Mouse (Mus musculus) inflammation-experienced regulatory T-cells, adult 6 months (primary cell): ENCODE measurements around the gene Crygc. TPM values are rescaled to one million over a fixed set of nuclear protein-coding genes. Genes with fewer than 3 reads are reported as not detected.

ENCODE experiments used
- ATAC-seq: one replicate; pipeline ENCODE4 v1.8.0; 2017
- polyA plus RNA-seq, 3 experiments: library from polyadenylated mRNA; unstranded; fragments of 100-300 nt; shearing (Covaris generic); gene quantifications; one replicate each; pipeline ENCODE4 v1.2.1; 2017

Gene Crygc
- polyA plus RNA-seq, result not detected

GRCm38 (mm10) chr1:65073589-65073988 lies at the start of gene Crygc:
TSS of gene Crygc (minus strand) at chr1:65073689.
- ATAC-seq, result no peak

- ATAC-seq, result no peak
These were observed 49.3 kb upstream of the Crygc start, which contains the start of gene D630023F18Rik for GRCm38 (mm10) chr1:65122574-65123372. TSS of gene D630023F18Rik (minus strand) at chr1:65123214.

GRCm38 (mm10) chr1:65119438-65119837 lies 45.9 kb upstream of the Crygc start, which contains the start of gene Gm28845:
TSS of gene Gm28845 (minus strand) at chr1:65119558.
- no peak for ATAC-seq

GRCm38 (mm10) chr1:65118150-65118913 lies 44.8 kb upstream of the Crygc start:
- ATAC-seq, result no peak

DNA sequence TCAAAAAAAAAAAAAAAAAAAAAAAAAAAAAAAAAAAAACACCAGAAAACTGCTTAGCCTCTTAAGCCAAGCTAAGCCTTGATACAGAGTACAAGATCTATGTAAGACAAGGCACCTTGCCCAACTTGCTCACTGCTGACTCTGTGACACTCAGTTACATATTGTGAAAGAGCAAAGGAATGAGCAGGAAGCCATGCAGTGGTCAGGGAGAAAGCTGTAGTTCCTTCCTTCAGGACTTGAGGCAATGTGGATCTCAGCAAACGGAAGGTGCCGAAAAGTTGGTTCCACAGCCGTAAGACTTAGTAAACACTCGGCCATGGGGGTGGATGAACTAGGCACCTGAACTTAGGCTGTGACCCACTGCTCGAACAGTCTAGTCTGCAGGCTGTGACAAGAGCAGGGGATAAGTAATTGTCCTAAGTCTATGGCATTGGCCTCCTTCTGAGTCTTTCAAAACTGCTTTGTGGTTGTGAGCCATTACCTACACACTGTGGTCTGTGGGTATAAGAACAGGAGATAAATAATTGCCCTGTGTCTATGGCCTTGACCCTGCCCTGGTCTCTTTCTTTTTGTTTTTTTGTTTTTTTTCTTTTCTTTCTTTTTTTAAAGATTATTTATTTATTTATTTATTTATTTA lies 40.2 kb upstream of the Crygc start:
- ATAC-seq, result no peak

DNA sequence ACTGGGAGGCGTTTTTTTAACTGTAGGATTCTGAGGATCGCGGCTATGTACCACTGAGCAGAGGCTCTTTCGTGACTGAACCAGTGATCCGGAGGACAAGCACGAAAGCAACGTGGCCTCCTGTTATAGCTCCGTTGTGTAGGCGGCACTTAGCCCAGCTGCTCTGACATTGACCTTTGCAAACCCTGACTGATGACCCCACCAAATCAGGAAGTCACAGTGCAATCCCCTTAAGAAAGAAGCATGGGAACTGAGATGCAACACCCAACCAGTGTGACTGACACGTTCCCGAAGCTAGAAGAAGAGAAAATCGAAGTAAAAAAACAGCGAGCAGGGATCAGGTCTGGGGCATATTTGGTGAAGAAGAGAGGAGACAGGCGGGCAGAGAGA lies 39.3 kb upstream of the Crygc start:
- ATAC-seq, result no peak

DNA sequence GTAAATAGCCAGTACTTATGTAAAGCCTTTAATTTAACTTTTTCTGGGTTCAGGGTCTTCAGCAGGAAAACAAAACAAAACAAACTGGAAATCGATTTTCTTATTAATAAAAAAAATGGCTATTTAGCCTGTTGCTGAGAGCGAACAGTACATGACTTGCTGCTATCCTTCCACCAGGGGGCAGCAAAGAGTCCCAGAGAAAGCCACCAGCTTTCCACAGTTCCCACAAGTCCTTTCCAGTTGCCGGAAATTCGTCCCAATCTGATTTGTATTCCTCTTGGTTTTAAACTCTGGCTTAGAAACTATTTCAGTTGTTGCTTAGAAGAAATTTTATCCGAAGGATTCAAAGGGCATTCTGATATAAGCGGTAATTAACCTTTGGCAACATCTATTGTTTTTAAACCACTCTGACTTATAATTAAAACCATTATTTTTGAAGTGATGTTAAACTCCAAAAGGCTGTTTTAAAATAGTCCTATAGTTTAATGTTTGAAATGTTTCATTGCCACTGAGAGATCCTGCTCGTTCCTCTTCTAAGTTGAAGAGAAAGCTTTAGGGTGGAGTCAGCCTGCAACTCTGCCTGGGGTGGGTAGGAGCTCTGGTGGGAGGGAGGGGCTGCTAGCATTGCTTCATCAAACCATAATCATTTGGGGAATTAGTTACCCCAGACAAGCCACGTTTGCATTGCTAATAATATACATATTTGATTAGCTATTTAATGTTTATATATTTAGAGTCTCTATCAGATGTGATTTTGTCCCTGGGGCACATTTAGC lies 38.7 kb upstream of the Crygc start:
- no peak for ATAC-seq

DNA sequence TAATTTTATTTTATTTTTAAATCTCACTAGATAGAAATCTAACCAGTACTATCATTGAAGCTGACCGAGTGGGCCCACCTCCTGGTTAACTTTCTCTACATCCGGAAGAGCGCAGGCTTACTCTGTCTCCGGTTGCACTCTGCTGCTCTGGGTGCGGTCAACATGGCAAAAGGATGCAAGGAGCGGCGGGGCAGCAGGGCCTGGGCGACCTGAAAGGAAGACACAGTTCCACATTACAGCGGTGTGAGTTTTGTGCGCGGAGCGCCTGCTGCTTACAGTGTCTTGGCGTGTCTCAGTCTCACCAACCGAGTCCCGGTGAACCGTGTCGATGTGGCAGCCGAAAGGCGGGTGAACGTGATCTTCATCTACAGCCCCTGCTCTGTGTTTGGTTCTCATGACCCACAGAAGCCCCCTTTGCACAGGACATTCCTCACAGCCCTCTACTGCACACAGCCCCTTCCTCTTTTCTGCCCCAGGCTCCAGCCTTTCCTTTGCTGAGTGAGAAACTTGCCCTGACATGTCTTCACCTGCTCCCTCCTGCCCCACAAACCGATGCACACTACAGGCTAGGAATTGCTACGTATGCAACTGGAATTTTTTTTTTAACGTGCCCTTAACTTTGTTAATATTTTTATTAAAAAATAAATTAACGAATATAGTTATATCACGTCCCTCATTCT lies 36.4 kb upstream of the Crygc start:
- ATAC-seq, result no peak

DNA sequence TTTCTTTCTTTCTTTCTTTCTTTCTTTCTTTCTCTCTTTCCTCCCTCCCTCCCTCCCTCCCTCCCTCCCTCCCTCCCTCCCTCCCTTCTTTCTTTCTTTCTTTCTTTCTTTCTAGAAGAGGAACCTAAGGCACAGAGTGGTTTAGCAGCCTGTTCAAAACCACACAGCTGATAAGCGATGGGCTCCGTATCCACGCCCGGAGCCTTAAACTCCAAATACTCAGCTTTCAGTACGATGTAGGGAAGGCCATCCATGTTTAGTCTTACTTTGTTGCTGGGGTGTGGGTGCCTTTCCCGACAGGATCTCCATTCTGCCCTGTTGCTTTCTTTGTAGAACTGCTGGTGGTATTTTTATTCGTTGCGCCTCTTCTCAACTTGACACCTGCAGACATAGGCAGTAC lies 35.7 kb upstream of the Crygc start:
- no peak for ATAC-seq

DNA sequence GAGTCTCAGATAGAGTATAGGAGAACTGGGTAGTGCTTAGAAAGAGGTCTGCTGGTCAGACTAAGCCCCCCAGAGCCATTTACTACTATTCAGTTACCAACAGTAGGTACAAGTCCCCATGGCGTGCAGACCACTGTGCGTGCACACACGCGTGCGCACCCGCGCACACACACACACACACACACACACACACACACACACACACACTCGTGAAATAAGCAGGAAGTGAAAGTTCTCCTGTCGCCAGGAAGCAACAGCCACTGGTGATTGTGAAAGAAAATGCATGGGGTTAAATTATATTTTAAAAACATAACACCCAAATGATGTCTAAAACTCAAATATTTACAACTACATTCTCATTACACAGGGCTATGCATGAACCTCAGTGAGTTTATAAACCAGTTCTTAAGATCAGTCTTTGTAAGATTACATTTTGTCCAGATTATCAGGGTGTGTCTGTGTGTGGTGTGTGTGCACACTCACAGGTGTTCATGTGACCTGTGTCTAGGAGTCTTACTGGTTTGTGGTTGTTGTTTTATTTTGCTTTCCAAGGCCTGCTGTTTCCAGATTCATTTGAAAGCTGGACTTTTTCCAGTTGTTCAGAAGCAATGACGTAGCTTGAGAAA lies 34.3 kb upstream of the Crygc start:
- no peak for ATAC-seq

DNA sequence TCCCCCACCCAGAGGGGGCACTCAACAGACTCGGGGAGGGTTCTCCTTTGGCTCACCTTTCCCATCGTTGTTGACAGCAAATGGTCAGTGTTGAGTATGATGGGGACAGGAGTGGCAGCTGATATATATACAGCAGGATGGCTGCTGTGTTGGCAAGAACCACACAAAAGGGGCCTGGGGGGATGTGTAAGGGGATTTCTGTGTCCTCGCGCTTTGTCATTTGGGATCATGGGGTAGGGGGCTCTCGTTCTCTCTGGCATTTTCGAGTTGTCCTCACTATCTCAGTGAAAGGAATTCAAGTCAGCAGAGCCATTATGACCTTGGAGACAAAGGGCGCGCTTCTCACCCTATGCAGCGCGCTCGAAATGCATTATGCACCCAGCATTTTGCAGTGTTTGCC lies 29.8 kb upstream of the Crygc start, which contains the start of gene Cryga:
Cryga (minus strand) TSS at position 101 of the 400 bp plus-strand sequence.
- ATAC-seq, result no peak

DNA sequence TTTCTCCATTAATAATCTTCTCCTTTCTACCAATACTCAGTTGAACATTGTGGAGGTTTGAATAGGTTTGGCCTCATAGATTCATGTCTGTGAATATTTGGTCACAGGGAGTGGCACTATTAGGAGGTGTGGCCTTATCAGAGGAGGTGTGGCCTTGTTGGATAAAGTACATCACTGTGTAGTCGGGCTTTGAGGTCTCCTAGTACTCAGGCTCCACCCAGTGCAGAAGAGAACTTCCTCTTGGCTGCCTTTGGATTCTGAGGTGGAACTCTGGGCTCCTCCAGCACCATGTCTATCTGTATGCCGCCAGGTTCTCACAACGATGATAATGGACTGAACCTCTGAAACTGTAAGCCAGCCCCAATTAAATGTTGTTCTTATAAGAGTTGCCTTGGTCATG lies 23.5 kb upstream of the Crygc start:
- no peak for ATAC-seq

DNA sequence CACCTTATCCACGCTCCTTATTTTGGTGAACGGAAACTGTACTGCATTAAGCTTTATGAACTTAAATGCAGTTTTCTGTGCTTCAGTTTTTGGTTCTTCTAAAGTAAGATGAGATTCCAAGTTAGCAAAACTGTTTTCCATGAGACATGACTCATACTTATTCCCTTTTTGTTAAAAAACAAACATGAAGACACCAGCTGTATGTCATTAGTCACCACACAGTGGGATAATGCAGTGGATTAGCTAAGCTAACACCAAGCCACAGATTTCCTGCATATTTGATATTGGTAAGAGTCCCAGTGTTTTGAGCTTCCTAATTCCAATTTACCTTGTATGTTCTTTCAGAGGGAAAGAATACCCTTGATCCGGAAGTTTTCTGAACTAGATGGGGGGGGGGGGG lies 18.1 kb upstream of the Crygc start:
- ATAC-seq, result no peak

GRCm38 (mm10) chr1:65090370-65090769 lies 16.9 kb upstream of the Crygc start:
- no peak for ATAC-seq

GRCm38 (mm10) chr1:65088567-65089356 lies 15.3 kb upstream of the Crygc start:
- ATAC-seq, result no peak

- ATAC-seq, result no peak
These were observed 8.7 kb upstream of the Crygc start, which contains the start of gene Crygb for GRCm38 (mm10) chr1:65082188-65082587. TSS of gene Crygb (minus strand) at chr1:65082288.

DNA sequence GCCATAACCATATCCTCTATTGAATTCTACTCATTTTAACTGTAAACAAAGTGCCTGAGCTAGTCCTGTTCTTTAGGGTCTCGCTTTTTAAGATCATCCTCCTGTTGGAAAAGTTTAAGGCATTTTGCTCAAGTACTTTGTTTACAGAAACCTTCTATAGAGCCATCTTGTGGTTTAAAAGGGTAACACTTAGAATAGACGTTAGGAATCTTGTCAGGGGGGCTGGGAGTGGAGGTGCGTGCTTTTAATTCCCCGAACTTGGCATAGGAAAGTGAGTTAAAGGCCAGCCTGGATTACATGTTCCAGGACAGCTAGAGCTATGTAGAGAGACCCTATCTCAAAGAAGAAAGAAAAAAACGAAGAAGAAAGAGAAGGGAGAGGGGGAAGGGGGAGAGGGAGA lies 2.1 kb upstream of the Crygc start:
- ATAC-seq, result no peak

DNA sequence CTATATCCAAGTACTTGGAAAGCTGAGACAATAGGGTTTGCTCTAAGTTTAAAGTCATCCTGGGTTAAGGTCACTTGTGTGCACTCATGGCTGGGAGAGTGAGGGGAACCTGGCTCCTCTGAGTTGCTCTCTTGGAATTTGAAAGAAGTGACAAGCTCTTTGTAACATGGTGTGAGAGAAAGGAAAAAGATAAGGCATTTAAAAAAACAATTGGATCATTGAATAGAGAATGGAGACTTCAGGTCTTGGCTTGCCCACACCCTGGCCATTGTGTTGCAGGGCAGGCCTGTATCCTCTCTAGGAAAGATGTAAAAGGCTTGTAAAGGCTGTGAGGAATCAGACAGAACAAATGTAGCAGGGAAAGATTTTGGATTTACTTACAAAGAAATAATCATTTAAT lies 5.6 kb downstream of the Crygc start:
- ATAC-seq, result no peak

DNA sequence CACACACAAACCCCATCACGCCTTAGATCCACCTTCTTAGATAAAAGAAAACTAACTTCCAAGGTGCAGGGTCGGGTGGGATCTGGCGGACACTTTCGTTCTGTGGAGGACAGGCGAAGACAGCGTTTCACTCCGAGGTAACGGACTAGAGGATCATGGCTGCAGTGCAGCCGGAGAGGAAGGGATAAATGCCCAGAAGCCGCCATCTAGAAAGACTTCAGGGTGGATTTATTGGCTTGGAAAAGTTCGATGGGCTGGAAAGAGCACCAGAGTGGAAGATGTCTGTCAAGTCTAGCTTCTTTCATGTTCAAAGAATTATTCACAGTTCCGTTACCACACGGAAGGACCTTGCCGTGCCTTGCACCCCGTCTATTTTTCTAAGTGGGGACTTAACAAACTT lies 9.3 kb downstream of the Crygc start:
- no peak for ATAC-seq

GRCm38 (mm10) chr1:65063352-65063751 lies 10.1 kb downstream of the Crygc start, which contains the start of gene Crygd:
TSS of gene Crygd (minus strand) at chr1:65063452.
- no peak for ATAC-seq
